Mouse (Mus musculus) heart, postnatal 25 days (tissue): ENCODE measurements at regions not wholly inside any gene's neighbourhood (a gene's known extent, or its start where the extent isn't known, plus 50 kb on each side); places are given as distances from the start of the nearest gene placed in this dataset.

ENCODE experiments used
- DNase-seq: peaks from one replicate; pipeline ENCODE4 v3.0.0; 2022; ENCODE audit warnings: low spot score
- intact Hi-C: fragments of 180-260 bp; cut with DNase I; formaldehyde crosslinking; loops from one replicate; pipeline ENCODE4 v1.15.1; 2025

DNA sequence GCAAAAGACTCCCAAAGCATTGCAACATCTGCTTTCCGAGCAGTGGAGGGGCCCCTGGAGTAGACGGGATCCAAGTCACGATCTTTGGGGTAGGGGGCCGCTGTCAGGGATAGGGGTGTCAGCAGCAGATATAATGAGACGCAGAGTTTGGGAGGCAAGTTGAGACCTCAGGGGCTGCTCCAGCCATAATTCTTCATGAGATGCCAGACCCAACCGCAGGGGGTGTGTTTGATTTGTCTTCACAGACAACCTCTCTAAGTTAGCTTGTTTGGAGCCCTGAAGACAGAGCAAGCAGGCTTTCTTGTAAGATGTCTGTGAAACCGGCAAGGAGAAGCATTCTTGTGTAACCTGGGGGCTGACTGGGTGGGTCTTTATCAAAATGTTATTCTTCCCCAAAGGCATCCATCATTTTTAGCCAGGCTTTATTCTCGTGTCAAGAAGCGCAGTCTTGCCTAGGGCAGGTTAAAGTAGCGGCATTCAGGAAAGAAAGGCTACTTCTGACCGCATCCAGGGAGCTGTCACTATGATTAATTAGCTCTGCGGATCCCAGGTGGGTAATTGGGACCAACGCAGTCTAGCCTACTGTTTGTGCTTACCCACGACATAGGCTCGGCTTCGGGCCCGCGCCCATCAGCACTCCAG, 234.6 kb downstream of the 1500009L16Rik start:
- DNase-seq = no peak
- intact Hi-C loops = no loop called here

DNA sequence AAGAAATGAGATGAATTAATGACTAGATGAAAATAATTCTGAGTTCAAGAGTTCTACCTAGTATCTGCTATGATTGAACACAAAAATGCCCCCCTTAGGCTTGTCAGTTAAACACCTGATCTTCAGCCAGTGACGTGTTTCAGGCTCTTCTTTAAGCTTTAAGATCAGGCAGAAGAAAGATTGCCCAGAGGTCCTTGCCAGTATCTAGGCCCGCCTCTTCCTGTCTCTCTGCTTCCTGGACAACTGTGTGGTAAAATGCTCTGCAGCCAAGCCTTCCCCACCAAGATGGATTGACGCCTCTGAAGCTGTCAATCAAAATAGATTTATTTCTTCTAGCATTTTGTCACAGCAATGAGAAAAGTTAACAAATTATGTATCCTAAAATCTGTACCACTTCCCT, 235.7 kb downstream of the 1500009L16Rik start:
- intact Hi-C loops = no loop called here
- DNase-seq = no peak

DNA sequence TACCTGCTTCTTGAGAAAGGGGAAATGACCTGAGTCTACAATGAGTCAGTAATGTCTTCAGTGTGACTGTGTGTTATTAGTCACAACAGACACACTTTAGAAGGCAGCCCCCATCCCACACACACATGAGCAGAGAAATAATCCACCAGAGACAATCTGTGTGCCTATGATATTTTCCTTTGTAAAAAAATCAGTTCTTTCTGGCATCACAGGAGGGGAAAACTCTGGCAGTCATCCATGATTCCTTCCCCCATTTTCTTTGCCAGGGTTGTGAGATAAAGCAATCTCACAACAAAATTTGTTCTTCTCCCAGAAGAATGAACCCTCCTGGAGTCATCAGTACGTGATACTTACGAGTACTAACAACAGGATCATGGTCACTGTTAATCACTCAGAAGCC, 236.2 kb downstream of the 1500009L16Rik start:
- intact Hi-C loops = no loop called here
- no peak for DNase-seq

DNA sequence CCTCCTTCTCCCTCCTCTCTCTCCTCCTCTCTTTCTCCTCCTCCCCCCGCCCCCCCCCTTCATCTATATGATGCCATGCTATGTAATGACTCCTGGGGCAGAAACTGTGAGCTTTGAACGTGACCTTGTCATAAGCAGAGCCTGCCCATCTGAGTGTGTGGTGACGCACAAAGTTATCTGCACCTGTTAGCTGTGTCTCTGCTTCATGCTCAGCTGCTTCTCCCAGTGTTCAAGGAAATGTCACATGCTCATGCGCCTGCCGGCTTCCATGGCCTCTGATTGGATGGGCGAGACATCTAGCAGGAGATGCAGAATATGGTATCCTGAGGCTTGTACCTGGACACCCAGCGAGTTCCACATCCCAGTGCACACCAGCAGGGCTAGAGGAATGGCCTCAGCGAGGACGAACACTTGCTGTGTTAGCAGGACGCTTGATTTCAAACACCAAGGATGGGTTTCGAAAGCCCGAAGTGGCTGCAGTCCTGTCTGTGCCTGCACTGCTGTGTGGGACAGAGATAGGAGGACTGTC, 240.6 kb downstream of the 1500009L16Rik start:
- intact Hi-C loops = no loop called here
- no peak for DNase-seq

DNA sequence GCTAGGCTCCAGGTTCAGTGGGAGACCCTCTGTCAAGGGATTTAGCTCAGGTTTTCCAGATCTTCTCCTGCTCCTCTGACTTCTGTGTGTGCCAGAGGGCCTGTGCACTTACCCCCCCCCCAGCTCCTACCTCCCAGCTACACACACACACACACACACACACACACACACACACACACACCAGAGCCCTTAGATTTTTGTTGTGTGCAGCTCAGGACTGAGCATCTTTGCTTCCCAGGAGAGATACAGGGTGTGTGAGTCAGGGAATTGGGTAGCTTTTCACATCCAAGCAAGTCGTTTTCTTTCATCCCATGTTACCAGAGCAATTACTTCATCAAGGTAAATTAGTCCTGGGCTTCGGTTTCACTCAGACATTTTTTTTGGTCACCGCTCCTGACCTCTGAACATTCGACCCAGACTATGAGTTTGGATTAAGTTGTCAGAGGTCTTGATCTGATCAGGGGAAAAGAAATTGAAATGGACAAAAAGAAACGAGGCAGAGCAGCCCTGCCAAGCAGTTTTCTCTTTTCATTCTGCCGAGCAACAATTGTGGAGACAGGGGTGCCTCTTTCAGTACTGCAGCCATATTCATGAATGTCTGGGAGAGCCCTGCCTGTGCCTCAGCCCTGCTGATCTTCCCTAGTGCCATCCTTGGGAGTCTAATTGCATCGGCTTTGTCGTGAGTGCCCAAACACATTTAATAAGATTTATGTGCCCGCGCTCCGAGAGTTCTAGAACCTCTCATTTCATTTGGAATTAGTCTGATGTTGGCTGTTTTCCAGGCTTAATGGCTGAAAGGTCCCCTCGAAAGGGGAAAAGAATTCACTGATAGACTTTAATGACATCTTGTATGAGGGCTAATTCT, 241.3 kb downstream of the 1500009L16Rik start:
- DNase-seq = no peak
- intact Hi-C loops = no loop called here

DNA sequence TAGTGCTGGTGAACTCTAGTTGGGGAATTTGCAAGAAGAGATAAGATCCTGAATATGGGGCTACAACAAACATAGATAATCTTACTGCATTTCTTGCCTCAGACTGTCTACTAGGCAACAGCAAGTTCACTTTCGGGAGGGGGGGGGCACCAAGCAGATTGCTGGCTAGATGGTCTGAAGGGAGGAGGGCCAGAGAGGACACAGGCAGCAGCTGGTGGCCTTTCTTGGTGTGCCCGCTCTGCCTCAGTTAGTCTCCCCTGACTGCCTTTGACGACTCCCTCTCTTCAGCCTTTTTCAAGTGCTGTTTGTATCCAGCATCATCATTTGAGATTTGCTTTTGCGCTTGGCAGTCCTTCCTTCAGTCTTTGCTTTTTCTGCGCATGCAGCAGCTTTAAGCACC, 242.2 kb downstream of the 1500009L16Rik start:
- DNase-seq = no peak
- intact Hi-C loops = no loop called here

DNA sequence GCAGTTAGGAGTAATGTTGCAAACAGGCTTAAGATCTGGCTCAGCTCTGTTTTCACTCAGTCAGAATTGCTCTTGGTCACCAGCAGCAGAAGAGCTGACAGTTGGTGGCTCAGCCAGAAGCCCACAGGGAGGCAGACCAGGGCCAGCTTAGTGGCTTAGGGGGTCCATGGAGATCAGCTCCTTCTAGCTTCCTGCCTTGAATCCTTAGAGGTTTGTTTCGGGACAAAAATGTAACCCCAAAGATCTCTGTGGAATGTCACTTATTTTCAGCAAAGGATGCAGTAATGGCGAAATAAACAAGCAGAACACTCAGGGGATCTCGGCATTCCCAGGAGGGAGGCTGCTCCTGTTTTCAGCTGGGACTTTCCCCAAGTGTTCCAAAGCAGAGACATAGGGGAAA, 247.8 kb downstream of the 1500009L16Rik start:
- DNase-seq = no peak
- intact Hi-C loops = no loop called here

DNA sequence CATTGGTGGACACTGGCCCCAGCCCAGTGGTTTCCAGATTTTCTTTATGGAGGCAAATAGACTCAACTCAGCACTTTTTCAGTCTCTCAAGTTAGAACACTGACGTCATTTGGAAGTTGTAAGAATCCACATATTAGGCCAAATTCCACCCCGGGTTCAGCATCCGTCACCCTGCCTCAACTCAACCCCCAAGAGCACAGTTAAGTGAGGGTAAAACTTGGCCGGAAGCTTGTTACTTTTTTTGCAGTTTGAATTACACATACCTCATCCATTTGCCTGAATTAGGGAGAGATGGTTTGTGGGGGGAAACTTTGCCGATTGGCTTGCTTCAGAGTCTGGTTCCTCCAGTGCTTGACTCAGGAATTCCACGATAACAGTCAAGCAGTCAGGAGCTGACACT, 251.9 kb downstream of the 1500009L16Rik start:
- DNase-seq = peak; percentile 11
- intact Hi-C loops = no loop called here

DNA sequence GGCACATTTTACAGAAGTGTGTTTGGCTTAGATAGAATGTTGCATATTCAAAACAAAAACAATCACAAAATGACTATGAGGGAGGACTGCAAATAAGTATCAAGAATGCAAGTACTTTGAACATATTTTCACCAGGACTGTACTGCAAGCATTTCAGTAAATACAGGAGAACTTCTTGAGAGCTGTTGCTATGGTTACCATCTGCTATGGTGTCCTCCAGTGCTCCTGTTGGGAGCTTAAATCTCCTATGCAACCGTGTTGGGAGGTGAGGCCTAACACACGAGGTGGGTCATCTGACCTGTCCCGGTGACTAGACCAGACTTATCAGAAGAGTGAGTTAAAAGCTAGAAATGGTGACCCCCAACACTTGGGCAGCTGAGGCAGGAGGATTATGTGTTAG, 253.9 kb downstream of the 1500009L16Rik start:
- DNase-seq = no peak
- intact Hi-C loops = no loop called here

DNA sequence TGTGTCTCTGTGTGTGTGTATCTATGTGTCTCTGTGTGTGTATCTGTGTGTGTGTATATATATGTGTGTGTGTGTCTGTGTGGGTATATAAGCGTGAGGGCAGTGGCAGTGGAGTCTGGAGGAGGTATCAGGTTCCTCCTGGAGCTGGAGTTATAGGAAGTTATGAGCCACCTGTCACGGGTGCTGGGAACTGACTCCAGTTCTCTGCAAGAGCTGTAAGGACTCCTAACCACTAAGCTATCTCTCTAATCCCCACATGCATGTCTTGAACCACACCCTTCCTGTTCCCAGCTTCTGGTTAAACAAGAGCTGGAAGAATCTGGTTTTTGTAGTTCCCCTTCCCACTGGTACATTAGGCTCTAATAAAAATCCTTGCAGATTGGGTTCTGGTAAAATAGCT, 257.3 kb downstream of the 1500009L16Rik start:
- no peak for DNase-seq
- intact Hi-C loops = no loop called here

DNA sequence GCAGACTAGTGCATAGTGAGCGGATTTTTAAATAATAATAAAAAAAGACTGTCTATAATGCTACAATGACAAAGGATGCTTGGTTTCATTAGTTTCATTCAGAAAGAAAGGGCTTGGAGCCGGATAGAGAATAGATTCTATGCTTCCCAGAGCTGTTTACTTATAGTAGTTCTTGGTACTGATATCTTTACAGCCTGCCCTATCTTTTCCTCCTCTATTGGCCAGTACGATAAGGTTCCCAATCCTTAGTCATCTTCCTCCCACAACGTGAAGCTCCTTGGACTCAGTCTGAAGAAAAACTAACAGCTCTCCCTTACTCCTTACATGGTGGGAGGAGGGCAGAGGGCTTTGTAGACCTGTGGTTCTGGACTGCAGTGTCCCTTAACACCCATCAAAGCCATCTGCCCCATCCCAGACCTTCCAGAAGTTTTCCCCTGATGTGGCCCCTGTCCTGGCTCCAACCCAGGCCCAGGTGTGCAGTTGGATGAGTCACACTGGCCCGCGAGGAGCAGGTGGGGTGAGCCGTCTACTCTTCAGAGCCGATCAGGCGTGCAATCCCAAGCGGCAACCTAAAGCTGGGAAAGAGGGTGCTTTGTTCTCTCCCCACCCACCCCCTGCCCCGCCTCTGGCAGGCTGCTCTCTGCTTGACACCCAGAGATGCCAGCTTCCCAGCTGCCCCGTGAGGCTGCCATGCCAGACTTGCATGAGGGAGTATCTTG, 262.2 kb downstream of the 1500009L16Rik start:
- intact Hi-C loops = no loop called here
- no peak for DNase-seq

DNA sequence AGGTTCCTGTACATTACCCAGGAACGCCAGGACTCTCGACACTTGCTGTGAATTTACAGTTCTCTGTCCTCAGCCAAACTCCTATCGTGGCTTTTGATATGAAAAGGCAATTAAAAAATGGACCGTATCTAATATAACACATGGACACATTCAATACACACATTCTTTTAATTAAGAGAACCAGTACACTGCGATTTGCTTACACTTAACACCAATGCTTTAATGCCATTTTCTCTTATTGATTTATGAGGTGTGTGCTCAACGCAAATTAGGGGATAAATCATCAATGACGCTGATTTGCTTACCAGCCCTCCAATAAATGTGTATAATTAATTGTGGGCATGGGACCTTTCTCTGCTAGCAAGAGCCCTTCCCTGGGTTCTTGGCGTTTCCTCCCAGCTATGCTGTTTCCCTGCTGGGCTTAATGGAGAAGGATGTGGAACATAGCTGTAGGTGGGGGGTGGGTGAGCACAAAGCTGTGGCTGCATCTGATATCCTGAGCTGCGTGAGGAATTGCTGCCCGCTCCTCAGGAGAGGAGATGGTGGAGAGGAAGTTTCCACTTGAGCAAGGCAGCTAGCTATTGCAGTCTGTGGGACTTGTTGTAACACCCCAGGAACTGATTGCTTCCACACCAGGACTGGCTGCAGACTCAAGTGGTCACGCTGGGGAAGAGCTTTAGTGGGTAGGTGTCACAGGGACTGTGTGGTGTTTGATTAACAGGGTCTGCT, 270.1 kb downstream of the 1500009L16Rik start:
- intact Hi-C loops = loop anchor here (2.0 kb wide), 1 partner anchor 50 kb away; no protein-coding TSS in a partner anchor
- DNase-seq = no peak

DNA sequence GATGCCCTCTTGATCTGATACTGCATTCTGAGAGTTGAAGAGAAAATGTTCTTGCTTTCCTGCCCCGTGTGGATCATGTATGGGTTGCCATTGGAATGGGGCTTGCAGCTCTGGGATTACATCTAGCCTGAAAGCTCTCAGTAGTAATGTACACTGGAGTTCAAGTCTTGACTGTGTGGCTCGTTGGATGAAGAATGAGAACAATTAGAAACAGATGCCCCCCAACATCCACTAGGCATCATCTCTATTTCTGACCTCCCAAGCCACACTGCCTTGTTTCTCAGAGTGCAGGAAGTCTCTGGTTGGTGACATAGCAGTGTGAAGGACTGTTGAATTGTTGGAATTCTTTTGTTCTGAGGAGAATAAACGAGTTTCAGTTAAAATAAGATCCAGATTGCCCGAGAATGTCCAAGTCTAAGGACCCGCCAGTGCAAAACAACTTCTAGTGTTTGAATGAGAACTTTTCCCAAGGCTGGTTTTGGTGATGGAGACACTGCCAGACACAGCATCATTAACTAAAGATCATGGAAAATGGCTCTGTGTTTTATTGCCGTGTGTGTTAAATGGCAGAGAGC, 272.4 kb downstream of the 1500009L16Rik start:
- no peak for DNase-seq
- intact Hi-C loops = loop anchor here (5.0 kb wide), 1 partner anchor 123 kb away; no protein-coding TSS in a partner anchor

DNA sequence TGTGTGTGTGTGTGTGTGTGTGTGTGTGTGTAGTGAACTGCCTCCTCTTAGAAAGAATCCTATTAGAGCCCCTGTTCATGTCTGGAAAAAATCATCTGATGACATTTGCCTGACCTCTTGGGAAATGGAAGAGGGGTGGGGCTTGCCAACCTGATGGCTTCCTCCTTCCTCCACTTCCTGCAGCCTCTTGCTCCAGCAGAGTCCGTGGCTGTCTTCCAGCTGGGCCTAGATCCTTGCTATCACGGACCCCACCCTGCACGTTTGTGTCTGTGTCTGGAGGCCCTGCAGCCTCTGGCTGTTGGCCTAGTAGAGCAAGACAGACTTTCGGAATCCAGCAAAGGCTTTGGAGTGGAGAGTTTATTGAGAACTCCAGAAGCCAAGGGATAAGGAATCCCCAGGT, 273.2 kb downstream of the 1500009L16Rik start:
- peak; percentile 72 for DNase-seq
- intact Hi-C loops = loop anchor here (5.0 kb wide), 1 partner anchor 124 kb away; no protein-coding TSS in a partner anchor

DNA sequence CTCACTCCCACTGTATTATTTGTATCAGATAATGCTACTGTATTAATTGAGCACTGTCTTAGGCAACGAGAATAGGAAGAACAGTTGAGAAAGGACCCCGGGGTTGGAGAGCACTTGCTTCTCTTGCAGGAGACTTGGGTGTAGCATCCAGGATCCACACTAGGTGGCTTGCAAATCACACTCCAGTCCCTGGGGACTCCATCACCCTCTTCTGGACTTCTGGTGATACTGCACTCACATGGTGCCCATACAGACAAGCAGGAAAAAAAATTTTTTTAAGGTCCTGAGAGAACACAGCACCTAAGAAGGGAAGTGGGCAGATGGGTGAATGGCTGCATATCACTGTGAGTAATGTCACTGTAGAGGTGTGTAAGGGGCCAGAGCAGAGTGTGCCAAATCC, 273.8 kb downstream of the 1500009L16Rik start:
- intact Hi-C loops = loop anchor here (5.0 kb wide), 1 partner anchor 124 kb away; no protein-coding TSS in a partner anchor
- DNase-seq = no peak

DNA sequence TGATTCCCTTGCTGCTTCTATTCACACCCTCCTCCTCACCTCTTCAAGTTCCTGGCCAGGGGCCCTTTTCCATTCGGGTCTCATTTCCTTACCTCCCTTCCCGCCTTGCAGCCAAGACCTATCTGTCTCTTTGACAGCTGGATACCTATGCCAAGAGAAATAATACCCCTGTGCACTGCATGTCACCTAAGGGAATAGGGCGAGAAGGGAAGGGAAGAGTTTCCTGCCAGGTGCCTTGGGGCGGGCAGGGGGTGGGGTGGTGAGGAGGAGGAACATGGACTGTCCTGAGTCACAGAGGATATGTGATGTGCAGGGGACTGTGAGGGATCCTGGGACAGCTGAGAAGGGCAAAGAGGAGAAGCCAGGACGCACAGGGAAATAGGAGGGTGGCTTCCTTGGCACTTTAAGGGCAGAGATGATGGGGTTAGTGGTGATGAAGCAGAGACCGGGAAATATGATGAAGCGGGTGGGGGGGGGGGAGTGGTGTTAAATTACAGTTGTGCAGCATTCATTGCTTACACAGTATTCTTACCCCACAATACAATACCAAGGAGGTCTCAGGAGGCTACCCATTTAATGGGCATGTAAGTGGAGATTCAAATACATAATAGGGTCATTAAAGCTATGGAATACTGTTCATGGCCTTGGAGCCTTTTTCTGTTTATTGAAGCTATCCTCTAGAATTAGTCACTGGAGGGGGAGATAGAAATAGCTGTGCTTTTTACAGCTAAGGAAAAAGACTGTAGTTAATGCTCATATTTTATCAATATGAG, 278.0 kb downstream of the 1500009L16Rik start:
- peak; percentile 15 for DNase-seq
- intact Hi-C loops = no loop called here

DNA sequence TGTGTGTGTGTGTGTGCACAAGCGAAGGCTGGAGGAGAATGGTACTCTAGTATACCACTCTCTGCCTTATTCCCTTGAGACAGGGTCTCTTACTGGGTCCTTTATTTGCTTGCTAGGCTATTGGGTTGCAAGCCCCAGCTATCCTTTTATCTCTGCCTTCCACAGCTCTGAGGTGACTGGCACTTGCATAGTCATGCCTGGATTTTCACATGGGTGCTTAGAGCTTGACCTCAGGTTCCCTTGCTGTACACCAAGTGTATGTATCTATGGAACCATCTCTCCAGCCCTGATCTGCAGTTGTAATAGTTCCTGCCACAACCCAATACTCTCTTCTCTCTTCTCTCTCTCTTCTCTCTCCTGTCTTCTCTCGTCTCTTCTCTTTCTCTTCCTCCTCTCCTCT, 280.1 kb downstream of the 1500009L16Rik start:
- intact Hi-C loops = no loop called here
- DNase-seq = no peak

DNA sequence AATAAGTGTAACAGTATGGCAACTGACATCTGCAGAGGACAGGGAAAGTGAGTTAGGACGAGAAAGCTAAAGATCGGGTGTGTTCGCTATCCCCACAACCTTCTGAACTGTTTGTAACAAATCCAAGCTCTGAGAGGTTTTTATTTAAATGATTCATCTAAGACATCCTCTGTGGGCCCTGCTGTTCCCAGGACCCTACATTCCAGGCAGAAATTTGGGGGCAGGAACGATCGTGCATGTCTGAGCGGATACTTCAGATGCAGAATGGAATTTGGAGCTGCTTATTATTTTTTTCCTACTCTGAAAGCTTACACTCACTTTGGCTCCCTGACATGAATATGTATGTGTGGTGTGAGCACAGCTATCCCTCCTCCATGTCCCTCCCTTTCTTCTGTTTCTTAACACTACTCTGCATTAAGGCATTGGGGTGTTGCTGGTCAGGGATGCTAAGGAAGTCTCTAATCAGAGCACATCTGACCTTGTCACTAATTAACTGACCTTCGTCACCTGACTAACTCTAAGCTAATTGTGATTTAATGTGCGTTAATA, 281.0 kb downstream of the 1500009L16Rik start:
- no peak for DNase-seq
- intact Hi-C loops = no loop called here
